Mouse (Mus musculus) spleen, adult 2 months (tissue): Measurements from ENCODE around the gene Creb5.

Experiments
- CTCF ChIP-seq: fragments of 200-500 bp; IDR thresholded peaks from 2 replicates; pipeline ENCODE4 v1.5.1; 2011; ENCODE audit warnings: mild to moderate bottlenecking, inconsistent platforms; ENCODE audit not compliant: insufficient read depth, insufficient read length, insufficient replicate concordance; ENCODE audit errors: extremely low read depth
- POLR2A ChIP-seq: fragments of 200-500 bp; IDR thresholded peaks from 2 replicates; pipeline ENCODE4 v1.6.1; 2011; ENCODE audit warnings: low read depth, low read length, inconsistent platforms

DNA sequence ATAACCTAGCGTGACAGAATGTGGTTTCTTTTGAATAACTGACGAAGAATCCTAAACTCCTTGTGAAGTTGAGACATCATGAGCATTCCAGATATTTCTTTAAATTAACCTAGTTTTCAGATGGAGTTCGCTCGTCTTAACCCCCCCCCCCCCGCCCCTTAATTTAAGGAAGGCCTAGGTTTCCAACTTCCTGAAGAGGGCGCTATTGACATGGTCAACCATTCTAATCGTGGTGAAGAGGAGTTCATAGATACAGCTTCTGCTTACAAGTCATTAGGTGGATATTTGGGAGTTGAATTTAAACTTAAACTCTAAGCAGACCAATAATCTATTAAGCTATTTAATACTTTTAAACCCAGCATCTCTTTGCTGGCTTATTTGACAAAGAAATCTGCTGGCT, 20.0 kb upstream of the Creb5 start:
- no peak for TF ChIP-seq POLR2A
- no peak for TF ChIP-seq CTCF
